Mouse (Mus musculus): ENCODE measurements around the gene Gabrr2. TPM values are rescaled to one million over a fixed set of nuclear protein-coding genes. Genes with fewer than 3 reads are reported as not detected.

Gabrr2 gene
- polyA plus RNA-seq, 1 experiment: not detected

DNA sequence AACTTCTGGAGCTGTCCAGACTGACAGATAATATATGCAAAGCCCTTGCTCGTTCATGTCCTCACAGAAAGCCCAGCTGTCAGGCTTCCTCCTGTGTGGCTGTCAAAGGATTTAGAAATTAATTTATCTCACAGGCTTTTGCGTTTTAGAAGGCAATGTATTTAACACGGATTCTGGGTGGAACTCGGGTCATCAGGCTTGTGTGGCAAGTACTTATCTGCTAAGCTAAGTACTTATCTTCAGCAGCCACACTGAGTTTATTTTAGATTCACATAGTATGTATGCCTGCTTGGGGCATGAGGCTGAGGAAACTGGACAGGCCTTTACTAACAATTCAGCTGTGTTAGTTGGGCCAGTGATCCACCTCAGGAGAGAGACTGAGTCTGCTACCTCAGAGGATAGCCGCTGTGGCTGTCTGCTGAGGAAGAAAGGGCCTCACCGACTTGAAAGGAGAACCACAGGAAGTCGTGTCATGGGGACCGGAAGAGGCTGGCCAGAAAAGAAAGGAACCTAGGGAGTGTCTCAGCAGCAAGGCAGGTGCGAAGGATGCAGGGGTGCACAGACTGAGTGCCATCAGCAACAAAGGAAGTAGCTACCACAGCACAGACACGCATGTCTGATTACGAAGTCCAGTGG lies 9.8 kb downstream of the Gabrr2 start:
- no peaks in the 10 kb centered on the region for H3K9me3 ChIP-seq (replicated peaks; ENCODE audit: control insufficient read depth, insufficient read depth, low read length, poor library complexity, severe bottlenecking)
- TF ChIP-seq POLR2A (IDR thresholded peaks at IDR 0.05; ENCODE audit: insufficient read depth, low read length): no peak
- TF ChIP-seq EP300 (IDR thresholded peaks at IDR 0.05; ENCODE audit: insufficient read depth, low read depth, low read length): no peak
- no peak for TF ChIP-seq CTCF (IDR thresholded peaks at IDR 0.05; ENCODE audit: low read depth, low read length)
- H3K4me1 ChIP-seq (ENCODE audit: control insufficient read depth, insufficient read depth, low read length): no peaks in the 10 kb centered on the region
- no peak overlapping the region for H3K9ac ChIP-seq (ENCODE audit: low read depth, poor library complexity, severe bottlenecking)
- H3K27ac ChIP-seq (ENCODE audit: insufficient read depth, low read length): no peak overlapping the region
- no peaks in the 10 kb centered on the region for H3K27me3 ChIP-seq (ENCODE audit: control insufficient read depth, insufficient read depth, low read length, poor library complexity, severe bottlenecking)
- H3K36me3 ChIP-seq (ENCODE audit: control insufficient read depth, insufficient read depth, low read length, poor library complexity, severe bottlenecking): no peaks in the 10 kb centered on the region
- H3K4me3 ChIP-seq (ENCODE audit: low read depth, low read length): no peak overlapping the region

DNA sequence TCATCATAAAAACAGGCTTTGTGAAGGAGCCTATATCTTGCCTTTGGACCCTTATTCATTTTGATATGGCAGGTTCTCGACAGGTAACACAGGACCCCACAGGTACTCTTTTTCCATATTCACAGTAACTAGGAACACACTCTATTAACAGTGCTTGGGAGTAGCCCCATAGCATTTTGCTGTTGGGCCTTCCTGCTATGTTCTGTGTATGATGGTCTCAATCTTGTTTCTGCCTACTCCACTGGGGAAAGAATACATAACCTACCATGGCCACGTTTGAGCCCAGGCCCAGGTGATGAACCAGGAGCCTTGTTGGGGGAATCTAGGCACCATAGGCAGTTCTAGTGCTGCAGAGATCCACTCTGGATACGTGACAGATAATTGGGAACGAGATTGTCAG lies 11.6 kb downstream of the Gabrr2 start:
- Histone ChIP-seq H3K9me3 (replicated peaks; ENCODE audit: control insufficient read depth, insufficient read depth, low read length, poor library complexity, severe bottlenecking) (no peaks in the 10 kb centered on the region), H3K4me1 (ENCODE audit: control insufficient read depth, insufficient read depth, low read length) (no peaks in the 10 kb centered on the region), H3K27me3 (ENCODE audit: control insufficient read depth, insufficient read depth, low read length, poor library complexity, severe bottlenecking) (no peaks in the 10 kb centered on the region), H3K36me3 (ENCODE audit: control insufficient read depth, insufficient read depth, low read length, poor library complexity, severe bottlenecking) (no peaks in the 10 kb centered on the region), H3K4me3 (ENCODE audit: low read depth, low read length) (no peak overlapping the region), H3K27ac (ENCODE audit: insufficient read depth, low read length) (no peak overlapping the region), H3K9ac (ENCODE audit: low read depth, poor library complexity, severe bottlenecking) (no peak overlapping the region)
- TF ChIP-seq POLR2A (IDR thresholded peaks at IDR 0.05; ENCODE audit: insufficient read depth, low read length) (no peak), CTCF (IDR thresholded peaks at IDR 0.05; ENCODE audit: low read depth, low read length) (no peak), EP300 (IDR thresholded peaks at IDR 0.05; ENCODE audit: insufficient read depth, low read depth, low read length) (no peak)

DNA sequence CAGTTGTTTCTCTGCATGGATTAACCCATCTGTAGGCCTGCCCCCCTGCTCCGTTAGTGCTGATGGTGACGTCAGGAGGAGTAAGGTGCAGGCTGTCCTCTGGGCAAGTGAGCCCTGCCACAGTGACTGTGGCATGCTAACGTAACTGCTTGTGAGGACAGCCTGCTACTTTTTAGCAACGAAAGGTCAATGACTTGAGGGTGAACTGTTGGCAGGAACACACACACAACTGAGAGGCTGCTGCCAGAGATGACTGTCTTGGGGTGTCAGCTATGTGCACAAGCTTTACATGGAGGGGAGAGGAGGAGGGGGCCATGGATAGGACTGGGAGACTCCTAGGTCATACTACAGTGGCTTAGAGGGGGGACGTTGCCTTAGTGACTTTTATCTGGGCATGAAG lies 12.1 kb downstream of the Gabrr2 start:
- Histone ChIP-seq H3K9ac (ENCODE audit: low read depth, poor library complexity, severe bottlenecking) (no peak overlapping the region), H3K27ac (ENCODE audit: insufficient read depth, low read length) (no peak overlapping the region), H3K27me3 (ENCODE audit: control insufficient read depth, insufficient read depth, low read length, poor library complexity, severe bottlenecking) (no peaks in the 10 kb centered on the region), H3K4me1 (ENCODE audit: control insufficient read depth, insufficient read depth, low read length) (no peaks in the 10 kb centered on the region), H3K9me3 (replicated peaks; ENCODE audit: control insufficient read depth, insufficient read depth, low read length, poor library complexity, severe bottlenecking) (no peaks in the 10 kb centered on the region), H3K36me3 (ENCODE audit: control insufficient read depth, insufficient read depth, low read length, poor library complexity, severe bottlenecking) (no peaks in the 10 kb centered on the region), H3K4me3 (ENCODE audit: low read depth, low read length) (no peak overlapping the region)
- TF ChIP-seq EP300 (IDR thresholded peaks at IDR 0.05; ENCODE audit: insufficient read depth, low read depth, low read length) (no peak), CTCF (IDR thresholded peaks at IDR 0.05; ENCODE audit: low read depth, low read length) (no peak), POLR2A (IDR thresholded peaks at IDR 0.05; ENCODE audit: insufficient read depth, low read length) (no peak)

DNA sequence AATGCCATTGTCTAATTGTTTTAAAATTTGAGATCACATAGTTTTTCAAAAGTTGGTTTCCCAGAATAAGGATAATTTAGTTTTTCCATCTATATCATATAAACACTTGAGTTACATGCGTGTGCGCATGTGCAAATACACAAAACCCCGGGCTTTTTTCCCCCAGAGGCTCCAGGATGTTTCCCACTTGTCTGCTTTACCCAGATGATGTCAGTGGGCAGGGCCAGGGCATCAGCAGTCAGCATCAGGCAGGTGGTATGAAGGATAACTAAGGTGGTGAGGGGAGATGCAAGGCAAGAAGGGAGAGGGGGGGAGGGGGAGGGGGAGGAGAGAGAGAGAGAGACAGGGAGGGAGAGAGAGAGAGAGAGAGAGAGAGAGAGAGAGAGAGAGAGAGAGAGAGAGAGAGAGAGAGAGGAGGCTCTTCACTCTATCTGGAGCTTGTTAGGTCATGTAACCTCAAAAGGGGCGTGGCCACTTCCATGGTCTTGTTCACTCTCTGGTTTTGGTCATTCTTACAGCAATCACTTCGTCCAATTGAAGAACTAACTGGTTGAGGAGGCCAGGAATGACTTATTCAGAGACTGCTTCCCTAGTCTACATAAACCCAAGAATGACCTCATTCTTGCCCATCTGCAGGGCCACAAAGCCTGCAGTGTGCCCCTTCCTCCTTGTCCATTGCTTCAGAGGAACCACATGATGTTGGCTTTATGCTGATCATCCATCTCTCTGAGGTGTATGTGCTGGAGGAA lies 13.2 kb downstream of the Gabrr2 start:
- TF ChIP-seq POLR2A (IDR thresholded peaks at IDR 0.05; ENCODE audit: insufficient read depth, low read length) (no peak), EP300 (IDR thresholded peaks at IDR 0.05; ENCODE audit: insufficient read depth, low read depth, low read length) (no peak), CTCF (IDR thresholded peaks at IDR 0.05; ENCODE audit: low read depth, low read length) (no peak)
- no peaks in the 10 kb centered on the region for H3K4me1 ChIP-seq (ENCODE audit: control insufficient read depth, insufficient read depth, low read length)
- no peak overlapping the region for H3K27ac ChIP-seq (ENCODE audit: insufficient read depth, low read length)
- no peak overlapping the region for H3K9ac ChIP-seq (ENCODE audit: low read depth, poor library complexity, severe bottlenecking)
- H3K4me3 ChIP-seq (ENCODE audit: low read depth, low read length): no peak overlapping the region
- H3K36me3 ChIP-seq (ENCODE audit: control insufficient read depth, insufficient read depth, low read length, poor library complexity, severe bottlenecking): no peaks in the 10 kb centered on the region
- no peaks in the 10 kb centered on the region for H3K9me3 ChIP-seq (replicated peaks; ENCODE audit: control insufficient read depth, insufficient read depth, low read length, poor library complexity, severe bottlenecking)
- no peaks in the 10 kb centered on the region for H3K27me3 ChIP-seq (ENCODE audit: control insufficient read depth, insufficient read depth, low read length, poor library complexity, severe bottlenecking)

DNA sequence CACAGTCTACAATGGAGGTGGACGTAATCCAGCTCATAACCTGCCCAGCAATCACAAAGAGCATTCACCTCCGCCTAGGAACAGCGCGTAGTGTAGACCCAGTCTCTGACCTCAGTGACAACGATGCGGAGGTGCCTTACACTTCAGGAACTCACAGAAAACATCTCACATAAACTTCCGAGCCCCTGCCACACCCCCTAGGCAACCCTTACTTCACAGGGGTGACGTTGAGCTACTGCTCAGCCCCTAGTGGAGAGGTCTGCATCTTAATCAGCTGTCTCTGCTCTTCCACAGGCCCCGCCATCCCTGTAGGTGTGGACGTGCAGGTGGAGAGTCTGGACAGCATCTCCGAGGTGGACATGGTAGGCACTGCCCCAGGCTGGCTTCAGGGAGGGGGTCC lies 14.4 kb downstream of the Gabrr2 start:
- no peak for TF ChIP-seq CTCF (IDR thresholded peaks at IDR 0.05; ENCODE audit: low read depth, low read length)
- TF ChIP-seq POLR2A (IDR thresholded peaks at IDR 0.05; ENCODE audit: insufficient read depth, low read length): no peak
- TF ChIP-seq EP300 (IDR thresholded peaks at IDR 0.05; ENCODE audit: insufficient read depth, low read depth, low read length): no peak
- Histone ChIP-seq H3K9me3 (replicated peaks; ENCODE audit: control insufficient read depth, insufficient read depth, low read length, poor library complexity, severe bottlenecking) (no peaks in the 10 kb centered on the region), H3K4me3 (ENCODE audit: low read depth, low read length) (no peak overlapping the region), H3K27ac (ENCODE audit: insufficient read depth, low read length) (no peak overlapping the region), H3K27me3 (ENCODE audit: control insufficient read depth, insufficient read depth, low read length, poor library complexity, severe bottlenecking) (no peaks in the 10 kb centered on the region), H3K4me1 (ENCODE audit: control insufficient read depth, insufficient read depth, low read length) (no peaks in the 10 kb centered on the region), H3K36me3 (ENCODE audit: control insufficient read depth, insufficient read depth, low read length, poor library complexity, severe bottlenecking) (no peaks in the 10 kb centered on the region), H3K9ac (ENCODE audit: low read depth, poor library complexity, severe bottlenecking) (no peak overlapping the region)

DNA sequence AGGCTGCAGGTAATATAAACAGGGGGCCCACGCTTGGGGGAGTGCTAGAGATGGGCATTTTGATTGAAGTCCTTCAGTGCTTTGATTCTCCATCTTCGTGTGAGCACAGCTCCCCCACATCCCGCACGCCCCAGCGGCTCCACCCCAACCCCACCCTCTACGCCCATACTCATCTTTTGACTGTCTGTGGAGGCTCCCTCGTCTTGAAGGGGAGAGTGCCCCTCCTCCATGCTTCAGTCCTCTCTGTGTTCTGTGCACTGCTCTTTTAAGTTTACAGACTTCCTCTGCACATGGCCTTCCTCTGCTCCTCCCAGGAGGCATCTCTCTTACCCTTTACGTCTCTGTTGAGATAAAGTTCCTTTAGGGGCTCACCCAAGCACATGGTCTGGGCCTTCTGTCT lies 14.9 kb downstream of the Gabrr2 start:
- Histone ChIP-seq H3K27me3 (ENCODE audit: control insufficient read depth, insufficient read depth, low read length, poor library complexity, severe bottlenecking) (no peaks in the 10 kb centered on the region), H3K9me3 (replicated peaks; ENCODE audit: control insufficient read depth, insufficient read depth, low read length, poor library complexity, severe bottlenecking) (no peaks in the 10 kb centered on the region), H3K4me3 (ENCODE audit: low read depth, low read length) (no peak overlapping the region), H3K36me3 (ENCODE audit: control insufficient read depth, insufficient read depth, low read length, poor library complexity, severe bottlenecking) (no peaks in the 10 kb centered on the region), H3K27ac (ENCODE audit: insufficient read depth, low read length) (no peak overlapping the region), H3K9ac (ENCODE audit: low read depth, poor library complexity, severe bottlenecking) (no peak overlapping the region), H3K4me1 (ENCODE audit: control insufficient read depth, insufficient read depth, low read length) (no peaks in the 10 kb centered on the region)
- no peak for TF ChIP-seq EP300 (IDR thresholded peaks at IDR 0.05; ENCODE audit: insufficient read depth, low read depth, low read length)
- no peak for TF ChIP-seq POLR2A (IDR thresholded peaks at IDR 0.05; ENCODE audit: insufficient read depth, low read length)
- no peak for TF ChIP-seq CTCF (IDR thresholded peaks at IDR 0.05; ENCODE audit: low read depth, low read length)

Measured in ES-Bruce4 (cell line).